8 mouse cellular contexts compared by ENCODE assay signal in the genomic region with DNA sequence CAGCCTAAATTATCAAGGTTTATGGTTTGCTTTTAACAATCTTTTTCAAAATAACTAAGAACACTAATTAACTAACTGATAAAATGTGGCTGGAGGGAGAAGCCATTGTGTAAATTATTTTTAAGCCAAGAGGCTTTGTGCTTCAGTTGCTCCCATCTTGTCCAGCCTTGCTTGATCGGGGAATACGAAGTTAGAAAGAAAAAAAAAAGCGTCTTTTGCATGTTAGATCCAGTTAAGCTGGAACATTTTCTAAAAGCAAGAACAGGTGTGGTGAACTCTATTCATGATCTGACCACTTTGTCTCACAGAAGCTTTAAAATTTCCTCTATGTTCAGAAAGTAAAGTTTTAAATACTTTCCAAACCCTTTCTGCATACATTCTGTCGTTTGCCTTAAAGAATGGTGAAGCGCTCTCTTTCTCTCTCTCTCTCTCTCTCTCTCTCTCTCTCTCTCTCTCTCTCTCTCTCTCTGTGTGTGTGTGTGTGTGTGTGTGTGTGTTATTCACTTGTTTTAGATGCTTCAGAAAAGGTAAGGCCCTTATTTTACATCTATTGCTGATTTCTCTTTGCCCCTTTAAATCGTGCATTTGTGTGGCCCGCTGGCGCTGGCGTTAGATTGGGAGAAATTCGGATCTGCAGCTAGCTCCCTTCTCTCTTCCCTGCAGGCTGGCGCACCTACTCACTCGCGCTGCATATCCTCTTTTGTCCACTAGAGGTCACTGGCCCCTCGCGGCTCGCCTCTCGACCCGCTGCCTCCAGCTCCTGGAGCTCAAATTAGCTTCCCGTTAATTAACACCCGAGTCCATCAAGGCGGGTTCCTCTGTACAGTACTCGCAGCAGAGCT.
DNase-seq lines count a peak whose midpoint lies in the region; ATAC-seq lines count a peak whose summit lies in the region.

No protein-coding gene starts in this region.

- ATAC-seq in megakaryocyte-erythroid progenitor cell, adult 5-6 weeks (replicated peaks; ENCODE audit: low FRiP score, low TSS enrichment, poor library complexity, severe bottlenecking), result peak; percentile 94

- peak; percentile 84 for DNase-seq in ZHBTc4 (ENCODE audit: low read depth, low spot score)
- DNase-seq in cerebellum, postnatal 4 days (ENCODE audit: low spot score in 2 of 2), result peak; percentile 95 to 97
- DNase-seq in gastrocnemius, postnatal 10 days, result peak; percentile 78
- peak; percentile 67 for DNase-seq in induced T-regulatory cell, adult 2 months (ENCODE audit: low read depth)
- peak; percentile 90 to 92 for DNase-seq in left cerebral cortex, adult 8-10 months (ENCODE audit: low spot score in 2 of 2)
- DNase-seq in right cerebral cortex, postnatal 25 days, result peak; percentile 94
- DNase-seq in urinary bladder, postnatal 4 days (ENCODE audit: low spot score in 2 of 2), result peak; percentile 48 to 80

Comparison
In these comparisons a context has a peak if more than half of its experiments do, and no peak if none do; other contexts are left out.
1. Peak in every context shown above with its lines: DNase-seq and ATAC-seq.